Mouse (Mus musculus): ENCODE data around the gene Grsf1. TPM values are rescaled to one million over a fixed set of nuclear protein-coding genes. Genes with fewer than 3 reads are reported as not detected.

Gene Grsf1
- polyA plus RNA-seq, 2 experiments: 55.3 to 63.9 TPM

GRCm38 (mm10) chr5:88692586-88692985 lies 16.6 kb upstream of the Grsf1 start:
- Histone ChIP-seq H3K4me3 (replicated peaks; ENCODE audit: low read length) (no peak overlapping the region), H3K36me3 (ENCODE audit: control insufficient read depth, insufficient read depth, low read length) (no peaks in the 10 kb centered on the region), H3K27me3 (ENCODE audit: control insufficient read depth, insufficient read depth, low read length) (no peaks in the 10 kb centered on the region), H3K9me3 (ENCODE audit: control insufficient read depth, low read length) (no peaks in the 10 kb centered on the region), H3K4me2 (replicated peaks; ENCODE audit: low read depth, low read length, severe bottlenecking) (no peak overlapping the region), H3K4me1 (ENCODE audit: control insufficient read depth, insufficient read depth, low read length) (no peaks in the 10 kb centered on the region), H3K9ac (ENCODE audit: low read depth, low read length, severe bottlenecking) (no peak overlapping the region), H3K27ac (replicated peaks; ENCODE audit: low read depth, low read length) (no peak overlapping the region)
- no peak for TF ChIP-seq POLR2A (IDR thresholded peaks at IDR 0.05; ENCODE audit: borderline replicate concordance, extremely low read depth, insufficient read depth, insufficient read length)
- ATAC-seq (ENCODE audit: low FRiP score, low read depth): no peak
- 90% methylated on average over 4 of the region's 4 CpGs for WGBS
- DNase-seq (ENCODE audit: low spot score): no peak

- Histone ChIP-seq H3K36me3 (ENCODE audit: control insufficient read depth, insufficient read depth, low read length) (no peaks in the 10 kb centered on the region), H3K27ac (replicated peaks; ENCODE audit: low read depth, low read length) (no peak overlapping the region), H3K9me3 (ENCODE audit: control insufficient read depth, low read length) (no peaks in the 10 kb centered on the region), H3K4me1 (ENCODE audit: control insufficient read depth, insufficient read depth, low read length) (no peaks in the 10 kb centered on the region), H3K4me3 (replicated peaks; ENCODE audit: low read length) (no peak overlapping the region), H3K4me2 (replicated peaks; ENCODE audit: low read depth, low read length, severe bottlenecking) (no peak overlapping the region), H3K27me3 (ENCODE audit: control insufficient read depth, insufficient read depth, low read length) (no peaks in the 10 kb centered on the region), H3K9ac (ENCODE audit: low read depth, low read length, severe bottlenecking) (no peak overlapping the region)
- DNase-seq (ENCODE audit: low spot score) (no peak), ATAC-seq (ENCODE audit: low FRiP score, low read depth) (no peak)
- 77% methylated on average over 6 of the region's 6 CpGs for WGBS
- no peak for TF ChIP-seq POLR2A (IDR thresholded peaks at IDR 0.05; ENCODE audit: borderline replicate concordance, extremely low read depth, insufficient read depth, insufficient read length)
Observed at GRCm38 (mm10) chr5:88691506-88692095, 15.6 kb upstream of the Grsf1 start.

GRCm38 (mm10) chr5:88690681-88691505 lies 14.9 kb upstream of the Grsf1 start:
- no peak for TF ChIP-seq POLR2A (IDR thresholded peaks at IDR 0.05; ENCODE audit: borderline replicate concordance, extremely low read depth, insufficient read depth, insufficient read length)
- Histone ChIP-seq H3K27me3 (ENCODE audit: control insufficient read depth, insufficient read depth, low read length) (no peaks in the 10 kb centered on the region), H3K36me3 (ENCODE audit: control insufficient read depth, insufficient read depth, low read length) (no peaks in the 10 kb centered on the region), H3K9me3 (ENCODE audit: control insufficient read depth, low read length) (no peaks in the 10 kb centered on the region), H3K4me1 (ENCODE audit: control insufficient read depth, insufficient read depth, low read length) (no peaks in the 10 kb centered on the region), H3K9ac (ENCODE audit: low read depth, low read length, severe bottlenecking) (no peak overlapping the region), H3K27ac (replicated peaks; ENCODE audit: low read depth, low read length) (no peak overlapping the region), H3K4me3 (replicated peaks; ENCODE audit: low read length) (no peak overlapping the region), H3K4me2 (replicated peaks; ENCODE audit: low read depth, low read length, severe bottlenecking) (no peak overlapping the region)
- DNase-seq (ENCODE audit: low spot score) (no peak), ATAC-seq (ENCODE audit: low FRiP score, low read depth) (no peak)
- 65% methylated on average over 10 of the region's 10 CpGs for WGBS

- Histone ChIP-seq H3K4me2 (replicated peaks; ENCODE audit: low read depth, low read length, severe bottlenecking) (no peak overlapping the region), H3K9me3 (ENCODE audit: control insufficient read depth, low read length) (no peaks in the 10 kb centered on the region), H3K4me3 (replicated peaks; ENCODE audit: low read length) (no peak overlapping the region), H3K27me3 (ENCODE audit: control insufficient read depth, insufficient read depth, low read length) (no peaks in the 10 kb centered on the region), H3K9ac (ENCODE audit: low read depth, low read length, severe bottlenecking) (no peak overlapping the region), H3K27ac (replicated peaks; ENCODE audit: low read depth, low read length) (no peak overlapping the region), H3K36me3 (ENCODE audit: control insufficient read depth, insufficient read depth, low read length) (no peaks in the 10 kb centered on the region), H3K4me1 (ENCODE audit: control insufficient read depth, insufficient read depth, low read length) (no peaks in the 10 kb centered on the region)
- TF ChIP-seq POLR2A (IDR thresholded peaks at IDR 0.05; ENCODE audit: borderline replicate concordance, extremely low read depth, insufficient read depth, insufficient read length): no peak
- WGBS: 84% methylated on average over 3 of the region's 3 CpGs
- DNase-seq (ENCODE audit: low spot score) (peak; percentile 65), ATAC-seq (ENCODE audit: low FRiP score, low read depth) (no peak)
Observed at GRCm38 (mm10) chr5:88689279-88689938, 13.4 kb upstream of the Grsf1 start.

GRCm38 (mm10) chr5:88688583-88689187 lies 12.7 kb upstream of the Grsf1 start:
- Histone ChIP-seq H3K9ac (ENCODE audit: low read depth, low read length, severe bottlenecking) (no peak overlapping the region), H3K4me1 (ENCODE audit: control insufficient read depth, insufficient read depth, low read length) (no peaks in the 10 kb centered on the region), H3K27me3 (ENCODE audit: control insufficient read depth, insufficient read depth, low read length) (no peaks in the 10 kb centered on the region), H3K36me3 (ENCODE audit: control insufficient read depth, insufficient read depth, low read length) (no peaks in the 10 kb centered on the region), H3K4me3 (replicated peaks; ENCODE audit: low read length) (no peak overlapping the region), H3K27ac (replicated peaks; ENCODE audit: low read depth, low read length) (no peak overlapping the region), H3K4me2 (replicated peaks; ENCODE audit: low read depth, low read length, severe bottlenecking) (no peak overlapping the region), H3K9me3 (ENCODE audit: control insufficient read depth, low read length) (no peaks in the 10 kb centered on the region)
- ATAC-seq (ENCODE audit: low FRiP score, low read depth) (no peak), DNase-seq (ENCODE audit: low spot score) (no peak)
- TF ChIP-seq POLR2A (IDR thresholded peaks at IDR 0.05; ENCODE audit: borderline replicate concordance, extremely low read depth, insufficient read depth, insufficient read length): no peak
- WGBS: 67% methylated on average over 15 of the region's 15 CpGs
